Mouse (Mus musculus) bone marrow, adult 2 months (tissue): ENCODE measurements at regions not wholly inside any gene's neighbourhood (a gene's known extent, or its start where the extent isn't known, plus 50 kb on each side); places are given as distances from the start of the nearest gene placed in this dataset.

ENCODE experiments used
- H3K27ac ChIP-seq: fragments of 200-500 bp; 2 replicates; pipeline ENCODE4 v1.5.1; 2012; ENCODE audit warnings: low read depth, mild to moderate bottlenecking, control low read depth, inconsistent platforms, low read length; ENCODE audit not compliant: control insufficient read depth, poor library complexity, insufficient read depth
- H3K4me1 ChIP-seq: fragments of 200-500 bp; 2 replicates; pipeline ENCODE4 v1.6.1; 2011; ENCODE audit warnings: low read length; ENCODE audit not compliant: control insufficient read depth, insufficient read depth
- H3K4me3 ChIP-seq: fragments of 200-500 bp; replicated peaks from 2 replicates; pipeline ENCODE3; 2011; ENCODE audit warnings: mild to moderate bottlenecking, low read depth, low read length, control low read depth; ENCODE audit not compliant: control insufficient read depth
- CTCF ChIP-seq: fragments of 200-500 bp; IDR thresholded peaks from 2 replicates; pipeline ENCODE4 v1.5.1; 2011; ENCODE audit warnings: low read length, control low read depth; ENCODE audit not compliant: control insufficient read depth, insufficient read depth
- POLR2A ChIP-seq: fragments of 200-500 bp; IDR thresholded peaks from 2 replicates; pipeline ENCODE4 v1.6.1; 2011; ENCODE audit warnings: low read depth, mild to moderate bottlenecking, control low read depth, low read length, borderline replicate concordance; ENCODE audit not compliant: control insufficient read depth
- WGBS: fragments of 180-500 bp; shearing (Covaris S2); methylation state at CpG from one replicate; pipeline ENCODE4 v1.1.7; 2018; 5-methylcytosine and 5-hydroxymethylcytosine counted together

DNA sequence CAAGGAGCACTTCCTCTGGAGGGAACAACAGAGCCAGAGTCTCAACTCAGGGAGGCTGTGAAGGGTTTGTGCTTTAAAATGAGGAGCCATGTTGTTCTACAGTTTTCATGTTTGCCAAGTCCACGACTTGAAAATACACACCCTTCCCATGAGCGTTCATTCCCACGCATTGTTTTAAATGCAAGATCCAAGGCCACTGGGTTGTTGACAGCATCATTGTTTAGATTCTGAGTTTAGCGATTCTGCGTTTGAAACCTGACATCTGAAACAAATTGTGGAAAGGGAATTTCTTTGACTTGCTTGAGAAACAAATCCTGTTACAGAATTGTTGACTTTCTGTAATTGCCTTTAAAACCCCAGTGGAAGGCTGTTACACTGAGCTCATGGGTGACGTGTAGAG, 248.0 kb downstream of the Irs2 start:
- no peak for TF ChIP-seq CTCF
- no peak for TF ChIP-seq POLR2A
- no peak overlapping the region for H3K4me3 ChIP-seq
- H3K4me1 ChIP-seq: no peaks in the 10 kb centered on the region
- WGBS: 84% methylated on average over 6 of the region's 6 CpGs
- H3K27ac ChIP-seq: no peak overlapping the region

GRCm38 (mm10) chr8:10758151-10758550, 250.1 kb downstream of the Irs2 start:
- 79% methylated on average over 4 of the region's 4 CpGs for WGBS
- no peak for TF ChIP-seq POLR2A
- TF ChIP-seq CTCF: no peak

DNA sequence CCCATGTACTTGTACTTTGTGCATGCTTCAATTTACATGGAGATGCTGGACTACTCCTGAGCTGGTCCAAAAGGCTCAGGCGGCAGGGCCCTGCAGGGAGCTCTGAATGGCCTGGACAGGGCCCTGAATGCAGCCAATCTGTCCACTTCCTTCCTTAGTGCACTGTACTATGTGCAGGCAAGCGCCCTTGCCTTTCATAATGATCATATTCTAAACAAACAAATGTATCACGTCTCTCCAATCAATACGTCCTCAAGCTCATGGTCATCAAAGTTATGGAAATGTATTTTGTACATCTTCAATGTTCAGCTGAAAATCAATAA, 253.3 kb downstream of the Irs2 start:
- TF ChIP-seq POLR2A: no peak
- TF ChIP-seq CTCF: no peak
- Histone ChIP-seq H3K27ac (no peak overlapping the region), H3K4me1 (no peaks in the 10 kb centered on the region), H3K4me3 (no peak overlapping the region)
- 77% methylated on average over 4 of the region's 4 CpGs for WGBS

More at GRCm38 (mm10) chr8:10758151-10758550, 250.1 kb downstream of the Irs2 start:
- Histone ChIP-seq H3K4me3 (no peak overlapping the region), H3K27ac (no peak overlapping the region), H3K4me1 (no peaks in the 10 kb centered on the region)

GRCm38 (mm10) chr8:10754232-10754985, 253.8 kb downstream of the Irs2 start:
- no peaks in the 10 kb centered on the region for H3K4me1 ChIP-seq
- WGBS: 78% methylated on average over 13 of the region's 13 CpGs
- TF ChIP-seq CTCF (no peak), POLR2A (no peak)

GRCm38 (mm10) chr8:10753056-10753455, 255.2 kb downstream of the Irs2 start:
- WGBS: 73% methylated on average over 6 of the region's 6 CpGs
- Histone ChIP-seq H3K27ac (no peak overlapping the region), H3K4me3 (no peak overlapping the region), H3K4me1 (no peaks in the 10 kb centered on the region)
- TF ChIP-seq POLR2A (no peak), CTCF (no peak)

More at GRCm38 (mm10) chr8:10754232-10754985, 253.8 kb downstream of the Irs2 start:
- H3K4me3 ChIP-seq: no peak overlapping the region
- no peak overlapping the region for H3K27ac ChIP-seq

GRCm38 (mm10) chr8:10747150-10747549, 261.1 kb downstream of the Irs2 start:
- Histone ChIP-seq H3K27ac (no peak overlapping the region), H3K4me1 (no peaks in the 10 kb centered on the region), H3K4me3 (no peak overlapping the region)
- TF ChIP-seq CTCF: no peak
- no peak for TF ChIP-seq POLR2A
- WGBS: 69% methylated on average over 2 of the region's 2 CpGs

DNA sequence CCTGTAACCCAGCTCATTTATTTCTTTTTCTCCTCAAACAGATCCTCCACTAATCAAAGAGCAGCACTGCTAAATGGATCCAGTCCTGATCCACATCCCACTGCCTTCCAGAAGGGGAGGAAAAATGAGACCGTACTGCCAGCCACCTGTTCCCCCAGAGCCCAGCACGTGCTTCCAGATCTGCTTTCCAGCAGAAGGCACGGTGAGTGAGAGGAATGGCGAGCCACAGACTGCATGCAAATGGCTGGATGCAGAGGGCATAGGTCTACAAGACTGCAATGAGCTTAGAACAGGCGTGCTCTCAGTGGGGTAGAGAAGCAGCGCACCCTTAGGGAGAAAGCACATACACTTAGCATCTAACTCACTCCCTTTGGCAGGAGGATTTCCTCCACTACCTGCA, 265.0 kb downstream of the Irs2 start:
- Histone ChIP-seq H3K27ac (no peak overlapping the region), H3K4me1 (no peaks in the 10 kb centered on the region), H3K4me3 (no peak overlapping the region)
- WGBS: 85% methylated on average over 6 of the region's 6 CpGs
- TF ChIP-seq POLR2A: no peak
- TF ChIP-seq CTCF: no peak

DNA sequence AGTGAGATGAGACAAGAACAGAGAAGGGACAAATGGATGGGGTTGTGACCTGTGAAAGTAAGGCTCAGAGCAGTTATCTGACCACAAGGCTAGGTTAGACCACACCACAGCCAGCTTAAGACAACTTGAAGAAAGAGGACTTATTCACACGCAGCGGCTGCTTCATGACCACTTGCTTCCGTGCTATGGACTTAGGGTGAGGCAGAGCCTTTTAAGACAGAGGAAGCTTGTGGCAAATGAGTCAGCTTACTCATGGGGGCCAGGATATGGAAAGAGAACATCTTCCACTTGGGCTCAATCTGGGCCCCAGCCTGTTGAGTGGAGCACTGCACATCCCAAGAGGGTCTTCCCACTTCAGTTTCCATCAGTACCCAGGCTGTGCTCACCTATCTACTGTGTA, 267.4 kb downstream of the Irs2 start:
- TF ChIP-seq POLR2A: no peak
- no peak for TF ChIP-seq CTCF
- Histone ChIP-seq H3K4me1 (no peaks in the 10 kb centered on the region), H3K27ac (no peak overlapping the region), H3K4me3 (no peak overlapping the region)
- WGBS: 14% methylated on average over 3 of the region's 3 CpGs
